Mouse (Mus musculus): ENCODE measurements around the gene Ttc28.

Ttc28 gene

DNA sequence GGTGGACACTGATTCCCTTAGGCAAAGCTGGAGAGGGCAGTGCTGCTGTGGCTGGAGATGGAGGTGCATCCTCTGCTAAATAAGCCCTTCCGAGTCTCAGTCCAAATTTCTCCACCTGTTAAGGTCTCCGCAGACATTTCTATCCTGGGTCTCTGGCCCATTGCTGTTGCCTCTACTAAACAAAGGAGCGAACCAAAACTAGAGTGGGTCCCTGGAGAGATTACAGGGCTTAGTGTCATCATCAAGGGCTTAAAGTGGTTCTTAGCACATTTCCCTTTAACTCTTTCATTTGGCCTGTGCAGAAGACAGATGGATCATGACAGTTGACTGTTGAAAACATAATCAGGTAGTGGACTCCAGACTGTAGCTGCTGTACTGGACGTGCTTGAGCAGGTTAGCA, 9.0 kb downstream of the Ttc28 start:
- no peak for DNase-seq (ENCODE audit: low spot score in 2 of 2)

DNA sequence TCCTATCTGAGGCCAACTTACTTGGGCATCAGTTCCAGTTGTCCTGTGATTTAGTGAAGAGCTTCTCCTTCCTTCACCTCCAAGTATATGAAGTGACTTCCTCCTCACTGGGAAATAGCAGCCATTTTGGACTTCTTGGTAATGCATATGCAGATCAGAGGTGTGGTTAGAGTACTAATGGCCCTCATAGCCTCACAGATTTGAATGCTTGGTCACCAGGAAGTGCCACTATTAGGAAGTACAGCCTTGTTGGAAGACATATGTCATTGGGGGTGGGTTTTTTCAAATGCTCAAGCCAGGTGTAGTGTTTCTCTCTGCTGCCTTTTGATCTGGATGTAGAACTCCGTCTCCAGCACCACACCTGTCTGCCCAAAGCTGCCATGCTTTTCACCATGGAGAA, 10.3 kb downstream of the Ttc28 start:
- no peak for DNase-seq (ENCODE audit: low spot score in 2 of 2)

GRCm38 (mm10) chr5:110890561-110890960, 11.0 kb downstream of the Ttc28 start:
- DNase-seq (ENCODE audit: low spot score in 2 of 2): no peak

DNA sequence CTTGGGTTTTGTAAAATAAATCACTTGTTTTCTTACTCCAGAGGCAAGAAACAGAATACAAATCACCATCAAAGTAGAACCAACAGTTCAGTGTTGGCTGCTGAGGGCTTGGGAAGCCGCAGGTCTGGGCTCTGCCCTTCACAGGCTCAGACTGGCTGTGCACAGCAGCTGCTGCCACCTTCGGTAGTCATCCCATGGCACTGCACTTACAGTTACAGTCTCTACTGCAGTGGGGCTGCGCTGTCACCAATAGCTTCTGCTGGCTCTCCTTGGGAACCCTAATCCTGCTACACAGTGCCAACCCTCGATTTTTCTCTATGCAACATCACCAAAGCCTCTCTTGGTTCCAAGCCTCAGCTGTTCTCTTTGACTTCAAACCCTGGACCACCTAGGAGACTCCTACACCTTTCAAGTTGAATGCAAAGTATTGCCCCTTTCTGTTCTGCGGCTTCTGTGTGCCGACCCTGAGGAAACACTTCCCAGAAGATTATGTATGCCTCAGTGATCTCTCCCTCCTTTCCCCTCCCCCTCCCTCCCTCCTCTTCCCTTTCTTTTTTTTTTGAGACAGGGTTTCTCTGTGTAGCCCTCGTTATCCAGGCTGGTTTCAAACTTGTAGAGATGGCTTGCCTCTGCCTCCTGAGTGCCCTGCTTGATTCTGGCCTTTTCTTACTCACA, 17.6 kb downstream of the Ttc28 start:
- DNase-seq (ENCODE audit: low spot score in 2 of 2): no peak

GRCm38 (mm10) chr5:110898169-110898568, 18.6 kb downstream of the Ttc28 start:
- no peak for DNase-seq (ENCODE audit: low spot score in 2 of 2)

GRCm38 (mm10) chr5:110898785-110899184, 19.2 kb downstream of the Ttc28 start:
- DNase-seq (ENCODE audit: low spot score in 2 of 2): no peak

GRCm38 (mm10) chr5:110900331-110900730, 20.7 kb downstream of the Ttc28 start:
- DNase-seq (ENCODE audit: low spot score in 2 of 2): no peak

DNA sequence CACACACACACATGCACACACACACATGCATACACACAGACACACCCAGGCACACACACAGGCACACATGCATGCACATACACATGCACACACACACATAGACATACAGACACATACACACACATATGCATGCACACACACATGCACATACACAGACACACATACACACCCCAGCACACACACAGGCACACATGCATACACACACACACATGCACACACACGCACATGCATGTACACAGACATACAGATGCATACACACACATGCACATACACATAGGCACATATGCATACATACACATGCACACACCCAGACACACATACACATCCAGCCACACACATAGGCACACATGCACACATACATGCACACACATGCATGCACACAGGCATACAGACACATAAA, 27.1 kb downstream of the Ttc28 start:
- no peak for DNase-seq (ENCODE audit: low spot score in 2 of 2)

DNA sequence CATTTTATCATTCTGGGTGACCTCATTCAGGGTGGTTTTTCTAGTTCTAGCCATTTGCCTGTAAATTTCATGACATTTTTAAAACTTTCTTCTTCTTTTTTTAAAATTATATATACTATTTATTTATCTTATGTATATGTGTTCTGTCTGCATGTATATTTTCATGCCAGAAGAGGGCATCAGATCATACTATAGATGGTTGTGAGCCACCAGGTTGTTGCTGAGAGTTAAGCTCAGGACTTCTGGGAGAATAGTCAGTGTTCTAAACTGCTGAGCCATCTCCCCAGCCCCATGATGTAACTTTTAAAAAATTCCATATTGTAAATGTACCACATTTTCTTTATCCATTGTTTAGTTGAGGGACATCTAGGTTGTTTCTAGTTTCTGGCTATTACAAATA, 29.3 kb downstream of the Ttc28 start:
- DNase-seq (ENCODE audit: low spot score in 2 of 2): no peak

DNA sequence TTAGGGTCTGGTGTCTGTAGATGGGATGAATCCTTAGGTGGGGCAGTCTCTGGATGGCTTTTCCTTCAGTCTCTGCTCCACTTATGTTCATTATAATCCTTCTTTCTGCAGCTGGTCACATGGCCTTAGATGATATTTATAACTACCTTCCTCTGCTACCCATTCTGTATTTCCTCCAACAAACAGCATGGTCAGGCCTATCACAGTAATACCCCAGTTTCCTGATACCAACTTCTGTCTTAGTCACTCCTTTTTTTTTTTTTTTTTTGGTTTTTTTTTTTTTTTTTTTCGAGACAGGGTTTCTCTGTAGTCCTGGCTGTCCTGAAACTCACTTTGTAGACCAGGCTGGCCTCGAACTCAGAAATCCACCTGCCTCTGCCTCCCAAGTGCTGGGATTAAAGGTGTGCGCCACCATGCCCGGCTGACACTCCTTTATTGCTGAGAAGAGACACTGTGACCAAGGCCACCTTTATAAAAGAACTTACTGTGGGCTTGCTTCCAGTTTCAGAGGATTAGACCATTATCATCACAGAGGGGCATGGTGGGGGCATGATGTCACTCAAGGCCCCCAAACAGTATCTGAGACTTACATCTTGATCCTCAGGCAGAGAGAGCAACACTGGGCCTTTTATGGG, 30.5 kb downstream of the Ttc28 start:
- DNase-seq (ENCODE audit: low spot score in 2 of 2): no peak

DNA sequence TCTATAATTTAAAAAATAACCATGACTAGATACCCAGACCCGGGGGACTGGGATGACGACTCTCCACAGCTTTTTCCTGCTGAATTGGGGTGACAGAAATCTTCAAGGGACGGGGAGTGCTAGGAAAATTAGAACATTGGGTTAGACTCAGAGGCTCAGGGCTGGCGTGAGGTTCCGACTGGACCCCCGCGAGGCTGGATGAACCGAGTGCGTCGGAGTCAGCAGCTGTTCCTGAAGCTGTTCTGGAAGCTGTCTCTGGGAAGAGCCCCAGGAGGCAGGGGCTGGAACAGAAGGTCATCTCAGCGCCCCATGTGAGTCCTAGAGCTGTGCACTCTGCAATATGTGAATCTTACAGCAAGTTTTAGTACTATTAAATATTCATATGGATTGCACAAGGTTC, 35.3 kb downstream of the Ttc28 start:
- DNase-seq (ENCODE audit: low spot score in 2 of 2): no peak

DNA sequence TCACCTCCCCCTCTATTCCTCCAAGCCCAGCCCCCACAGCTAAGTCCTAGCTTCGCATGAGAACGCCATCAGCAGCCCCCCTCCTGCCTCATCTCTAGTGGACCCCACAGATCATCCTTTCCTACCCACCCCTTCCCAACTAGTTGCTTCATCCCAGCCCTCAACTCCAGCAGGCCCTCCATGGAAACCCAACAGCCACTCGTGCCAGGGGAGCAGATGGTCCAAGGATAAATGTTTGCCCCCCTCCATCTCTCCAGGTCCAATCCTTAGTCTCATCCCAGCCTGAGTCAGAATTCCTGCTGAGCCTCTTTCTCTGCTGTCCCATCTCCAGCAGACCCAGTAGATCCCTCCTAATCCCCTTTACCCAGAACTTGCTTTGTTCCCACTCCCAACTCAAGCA, 36.6 kb downstream of the Ttc28 start:
- no peak for DNase-seq (ENCODE audit: low spot score in 2 of 2)

DNA sequence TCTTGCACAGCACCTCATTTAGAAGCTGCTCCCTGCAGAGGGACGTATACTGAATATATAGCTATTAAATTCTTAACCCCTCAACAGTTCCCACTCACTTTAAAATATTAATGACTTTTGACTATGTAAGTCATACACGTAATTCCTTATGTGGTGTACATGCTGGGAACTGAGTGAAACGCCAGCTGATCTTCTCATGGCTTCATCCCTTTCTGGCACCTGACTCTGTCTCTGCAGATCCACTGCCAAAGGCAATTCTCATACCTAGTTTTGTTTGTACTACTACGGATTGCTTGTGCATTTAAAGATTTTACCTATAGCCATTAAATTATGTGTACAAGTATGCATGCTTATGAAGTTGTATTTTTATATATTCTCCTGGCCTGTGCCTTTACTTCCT, 39.9 kb downstream of the Ttc28 start:
- DNase-seq (ENCODE audit: low spot score in 2 of 2): no peak

DNA sequence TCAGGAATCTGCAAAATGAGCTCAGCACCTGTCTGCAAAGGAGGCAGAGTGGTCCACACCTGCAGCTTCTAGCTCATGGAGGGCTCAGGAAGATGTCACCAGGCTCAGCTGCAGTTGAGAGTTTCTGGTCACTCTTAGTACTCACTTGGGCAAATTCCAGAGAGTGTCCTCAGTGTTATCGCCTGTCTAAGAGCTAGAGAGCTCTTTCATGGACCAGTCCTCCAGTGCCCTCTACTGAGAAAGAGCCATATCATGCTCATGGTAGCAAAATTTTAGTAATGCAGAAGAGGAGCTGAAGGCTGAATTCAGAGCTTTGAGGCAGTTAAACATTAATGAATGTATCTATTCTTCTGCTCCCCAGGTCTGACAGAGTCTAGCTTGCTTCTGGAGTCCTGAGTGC, 43.7 kb downstream of the Ttc28 start:
- DNase-seq (ENCODE audit: low spot score in 2 of 2): no peak

DNA sequence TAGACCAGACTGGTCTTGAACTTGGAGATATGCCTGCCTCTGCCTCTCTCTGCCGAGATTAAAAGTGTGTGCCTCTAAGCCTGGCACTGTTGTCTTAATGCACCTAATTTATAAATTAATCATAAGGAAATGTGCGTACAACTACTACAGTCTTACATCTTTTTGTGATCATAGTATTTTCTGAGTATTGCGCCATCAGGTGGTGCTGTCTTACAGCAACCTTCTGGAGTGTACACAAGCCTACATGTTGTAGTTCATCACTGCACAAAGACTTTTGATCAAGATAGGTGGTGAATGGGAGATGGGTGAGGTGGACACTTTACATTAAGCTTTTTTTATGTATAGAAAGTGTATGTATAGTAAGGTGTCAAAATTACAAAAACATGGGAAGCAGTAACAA, 45.0 kb downstream of the Ttc28 start:
- no peak for DNase-seq (ENCODE audit: low spot score in 2 of 2)

DNA sequence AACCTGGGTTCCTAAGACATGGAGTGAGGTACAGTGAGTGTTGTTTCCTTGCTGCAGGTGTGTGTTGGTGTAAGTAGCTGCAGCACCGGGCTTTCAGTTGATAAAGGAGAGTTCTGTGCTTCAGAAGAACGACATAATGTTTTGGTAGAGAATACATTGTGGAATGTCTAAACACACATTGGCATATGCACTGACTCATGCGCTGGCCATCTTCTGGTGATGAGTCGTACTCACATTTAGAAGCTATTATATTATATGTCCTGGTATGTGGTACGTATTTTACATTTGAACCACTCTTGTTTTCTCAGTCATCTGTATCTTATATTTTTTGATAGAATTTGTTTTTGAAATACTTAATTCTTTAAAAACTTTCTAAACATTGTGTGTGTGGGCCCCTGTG, 46.2 kb downstream of the Ttc28 start:
- DNase-seq (ENCODE audit: low spot score in 2 of 2): no peak

DNA sequence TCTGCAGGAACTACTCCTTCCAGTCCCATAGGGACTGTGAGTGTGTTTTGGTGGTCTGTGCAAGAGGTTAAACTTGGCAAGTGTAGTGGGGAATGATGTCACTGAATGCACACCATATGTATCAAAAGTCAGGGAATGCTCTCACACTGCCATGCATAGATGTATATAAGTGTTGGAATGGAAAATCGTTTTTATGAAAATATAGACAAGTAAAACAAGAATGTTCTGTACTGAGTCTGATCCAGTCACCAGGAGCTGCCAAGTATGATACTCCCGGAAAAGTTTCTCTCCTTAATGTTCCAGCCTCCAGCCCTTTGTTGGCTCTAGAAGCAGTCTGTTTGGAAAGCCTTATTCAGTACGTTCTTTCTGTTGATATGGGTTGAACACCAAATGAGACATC, 48.7 kb downstream of the Ttc28 start:
- DNase-seq (ENCODE audit: low spot score in 2 of 2): no peak

DNA sequence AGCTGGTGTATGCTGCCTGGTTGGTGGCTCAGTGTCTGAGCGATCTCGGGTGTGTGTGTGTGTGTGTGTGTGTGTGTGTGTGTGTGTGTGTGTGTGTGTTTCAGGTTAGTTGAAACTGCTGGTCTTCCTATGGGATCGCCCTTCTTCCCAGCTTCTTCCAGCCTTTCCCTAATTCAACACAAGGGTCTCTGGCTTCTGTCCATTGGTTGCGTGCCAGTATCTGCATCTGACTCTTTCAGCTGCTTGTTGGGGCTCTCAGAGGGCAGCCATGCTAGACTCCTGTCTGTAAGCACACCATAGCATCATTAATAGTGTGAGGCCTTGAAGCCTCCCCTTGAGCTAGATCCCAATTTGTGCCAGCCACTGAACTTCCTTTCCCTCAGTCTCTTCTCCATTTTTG, 49.7 kb downstream of the Ttc28 start:
- no peak for DNase-seq (ENCODE audit: low spot score in 2 of 2)

DNA sequence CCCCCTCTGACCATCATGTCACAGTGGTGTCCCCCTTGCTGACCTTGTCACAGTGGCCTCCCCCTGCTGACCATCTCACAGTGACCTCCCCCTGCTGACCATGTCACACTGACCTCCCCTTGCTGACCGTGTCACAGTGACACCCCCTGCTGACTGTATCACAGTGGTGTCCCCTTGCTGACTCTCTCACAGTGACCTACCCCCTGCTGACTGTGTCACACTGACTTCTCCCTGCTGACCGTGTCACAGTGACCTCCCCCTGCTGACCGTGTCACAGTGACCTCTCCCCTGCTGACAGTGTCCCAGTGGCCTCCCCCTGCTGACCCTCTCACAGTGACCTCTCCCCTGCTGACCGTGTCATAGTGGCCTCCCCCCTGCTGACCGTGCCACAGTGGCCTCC, 57.0 kb downstream of the Ttc28 start:
- no peak for DNase-seq (ENCODE audit: low spot score in 2 of 2)

DNA sequence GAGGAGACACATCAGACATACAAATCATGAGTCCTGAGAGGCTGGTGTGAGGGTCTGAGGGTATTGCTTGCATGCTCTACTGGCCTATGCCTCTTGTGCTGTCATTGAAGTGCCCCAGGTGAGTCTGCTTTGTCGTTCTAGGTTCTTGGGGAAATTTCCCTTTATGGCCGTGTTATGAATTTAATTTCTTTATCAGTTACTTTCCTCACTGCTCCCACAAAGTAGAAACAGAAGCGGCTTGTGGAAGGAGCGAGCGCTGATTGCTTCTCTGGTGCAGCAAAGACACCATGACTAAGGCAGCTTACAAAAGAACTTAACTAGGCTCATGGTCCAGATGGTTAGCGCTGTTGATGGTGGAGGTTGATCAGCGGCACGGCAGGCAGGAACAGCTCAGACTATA, 64.7 kb downstream of the Ttc28 start:
- no peak for DNase-seq (ENCODE audit: low spot score in 2 of 2)

DNA sequence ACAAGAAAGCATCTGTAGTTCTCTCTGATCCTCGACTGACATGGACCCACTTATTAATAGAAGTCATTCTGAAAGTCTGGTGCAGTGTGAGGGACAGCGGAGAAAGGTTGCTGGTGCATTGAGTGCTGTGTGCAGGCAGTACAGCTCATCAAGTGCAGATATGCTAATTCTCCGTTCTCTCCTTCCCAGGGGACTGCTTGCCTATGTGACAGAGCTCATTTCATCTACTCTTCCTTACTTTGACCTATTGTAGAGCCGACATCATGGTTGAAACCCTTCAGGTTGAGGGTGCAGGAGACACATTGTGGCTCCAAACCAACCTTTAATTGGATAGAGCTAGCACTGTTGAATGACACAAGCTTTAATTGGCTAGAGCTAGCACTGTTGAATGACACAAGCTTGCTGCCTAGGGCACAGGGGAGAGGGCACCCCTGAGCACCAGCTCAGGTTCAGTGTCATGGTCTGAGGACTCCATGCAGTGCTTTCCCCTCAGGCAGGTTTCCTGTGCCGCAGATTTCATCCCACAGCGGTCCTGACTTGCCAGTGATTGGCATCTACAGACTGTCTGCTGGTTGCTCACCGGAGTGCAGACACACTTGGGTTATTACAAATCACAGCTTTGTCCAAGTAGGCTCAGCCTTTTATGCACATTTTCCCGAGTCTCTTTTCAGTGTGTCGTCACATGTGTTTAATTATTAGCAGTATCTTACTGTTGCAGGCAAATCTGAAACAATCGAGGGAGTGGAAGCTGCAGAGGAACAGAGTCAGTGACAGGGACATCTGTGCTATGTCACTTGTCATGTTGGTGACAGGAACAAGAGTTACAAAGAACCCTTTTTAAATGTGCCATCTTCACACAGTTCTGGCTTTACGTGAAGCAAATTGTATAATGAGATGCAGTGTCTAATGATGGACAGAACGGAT, 69.1 kb downstream of the Ttc28 start:
- no peak for DNase-seq (ENCODE audit: low spot score in 2 of 2)

- no peak for DNase-seq (ENCODE audit: low spot score in 2 of 2)
These were observed 70.2 kb downstream of the Ttc28 start for GRCm38 (mm10) chr5:110949791-110950190.

DNA sequence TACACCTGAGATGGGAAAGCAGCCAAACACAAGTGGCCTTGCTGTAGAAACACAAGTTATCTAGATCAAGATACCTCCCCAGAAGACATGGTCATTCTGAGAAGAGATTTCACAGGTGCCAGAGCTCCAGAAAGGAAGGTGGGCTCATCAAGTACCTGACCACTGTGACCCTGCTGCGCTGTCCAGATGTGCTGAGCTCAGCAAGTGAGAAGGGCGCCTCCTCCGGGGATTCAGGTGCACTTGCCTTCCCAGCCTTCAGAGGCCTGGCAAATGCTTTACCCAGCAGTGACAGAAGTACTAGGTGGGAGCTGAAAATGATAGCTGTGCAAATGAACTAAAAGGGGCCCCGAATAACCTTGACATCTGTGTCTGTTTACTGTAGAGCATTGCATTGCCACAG, 78.6 kb downstream of the Ttc28 start:
- no peak for DNase-seq (ENCODE audit: low spot score in 2 of 2)

Data from thymus, postnatal 10 days (tissue).